Mouse (Mus musculus): ENCODE measurements around the gene Slc34a1. TPM values are rescaled to one million over a fixed set of nuclear protein-coding genes. Genes with fewer than 3 reads are reported as not detected.
A peak's percentile ranks its signal among the peaks of the same experiment; 100 is the strongest.

Slc34a1 gene
- polyA plus RNA-seq, 1 experiment from 2014 or later, result not detected

DNA sequence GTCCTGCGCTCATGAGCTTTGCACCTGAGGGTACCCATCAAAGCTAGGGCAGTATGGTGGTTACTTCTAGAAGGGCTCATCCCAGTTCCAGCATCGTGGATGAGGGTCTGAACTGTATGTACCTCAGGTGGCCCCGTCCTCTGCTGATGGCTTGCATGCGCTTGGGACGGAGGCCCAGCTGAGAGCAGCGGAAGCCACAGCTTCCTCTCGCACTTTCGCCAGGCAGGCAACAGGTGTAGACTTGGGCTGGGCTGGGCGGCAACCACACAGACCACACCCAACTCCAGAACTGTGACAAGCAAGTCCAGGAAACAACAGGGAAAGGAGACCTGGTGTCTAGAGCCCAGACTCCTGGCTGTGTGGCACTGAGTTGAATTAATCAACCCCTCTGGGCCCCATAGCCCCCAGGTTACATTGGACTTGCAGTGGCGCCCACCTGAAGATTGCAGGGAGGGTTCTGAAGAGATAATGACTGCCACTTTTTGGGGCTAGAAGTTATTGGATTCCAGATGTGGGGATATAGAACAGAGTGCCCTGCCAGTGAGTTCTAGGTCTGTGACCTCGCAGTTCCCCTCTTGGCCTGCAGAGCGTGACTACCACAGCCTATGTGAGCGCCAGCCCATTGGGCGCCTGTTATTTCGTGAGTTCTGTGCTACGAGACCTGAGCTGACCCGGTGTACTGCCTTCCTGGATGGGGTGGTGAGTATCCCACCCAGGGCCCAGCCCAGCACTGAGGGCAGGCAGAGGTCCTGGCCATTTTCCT, 51.9 kb downstream of the Slc34a1 start:
- no peak overlapping the region for H3K4me2 ChIP-seq (ENCODE audit: low read depth, severe bottlenecking)
- no peak overlapping the region for H3K4me3 ChIP-seq (ENCODE audit: low read depth, low read length)
- no peak for ATAC-seq (ENCODE audit: insufficient number of reproducible peaks, low FRiP score, low TSS enrichment, low read depth)
- 91% methylated on average over 17 of the region's 17 CpGs for WGBS
- no peaks in the 10 kb centered on the region for H3K27me3 ChIP-seq (ENCODE audit: control insufficient read depth, insufficient read depth, low read length)
- no peak overlapping the region for H3K9ac ChIP-seq (ENCODE audit: low read length)
- no peak for DNase-seq (ENCODE audit: low spot score)
- H3K27ac ChIP-seq (replicated peaks; ENCODE audit: low read depth, low read length), result no peak overlapping the region
- H3K9me3 ChIP-seq (ENCODE audit: control insufficient read depth, low read length), result no peaks in the 10 kb centered on the region
- H3K36me3 ChIP-seq (ENCODE audit: control insufficient read depth, insufficient read depth, low read length), result peaks cover 30% of the 10 kb centered on the region
- H3K4me1 ChIP-seq (ENCODE audit: control insufficient read depth, insufficient read depth, low read length), result peaks cover 9% of the 10 kb centered on the region

DNA sequence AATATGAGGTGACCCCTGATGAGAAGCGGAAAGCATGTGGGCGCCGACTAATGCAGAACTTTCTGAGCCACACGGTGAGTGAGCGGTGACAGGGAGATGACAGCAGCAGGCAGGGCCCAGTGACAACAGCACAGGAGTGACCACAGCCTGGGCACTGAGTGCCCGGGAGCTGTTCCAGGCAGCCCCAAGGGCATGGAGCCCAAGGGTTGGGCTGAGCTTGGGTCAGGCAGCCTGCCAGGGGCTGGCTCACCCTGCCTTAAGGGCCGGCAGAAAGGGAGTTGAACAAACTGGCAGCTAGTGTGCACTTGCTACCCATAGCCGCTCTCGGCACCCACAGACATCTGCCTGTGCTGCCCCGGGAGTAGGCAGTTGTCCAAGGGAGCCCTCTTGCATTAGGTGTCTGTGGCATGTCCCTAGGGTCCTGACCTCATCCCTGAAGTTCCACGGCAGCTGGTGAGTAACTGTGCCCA, 52.6 kb downstream of the Slc34a1 start:
- H3K9me3 ChIP-seq (ENCODE audit: control insufficient read depth, low read length), result no peaks in the 10 kb centered on the region
- no peak overlapping the region for H3K9ac ChIP-seq (ENCODE audit: low read length)
- DNase-seq (ENCODE audit: low spot score) (no peak), ATAC-seq (ENCODE audit: insufficient number of reproducible peaks, low FRiP score, low TSS enrichment, low read depth) (no peak)
- no peaks in the 10 kb centered on the region for H3K27me3 ChIP-seq (ENCODE audit: control insufficient read depth, insufficient read depth, low read length)
- WGBS, result 94% methylated on average over 11 of the region's 11 CpGs
- peaks cover 9% of the 10 kb centered on the region for H3K4me1 ChIP-seq (ENCODE audit: control insufficient read depth, insufficient read depth, low read length)
- no peak overlapping the region for H3K4me2 ChIP-seq (ENCODE audit: low read depth, severe bottlenecking)
- no peak overlapping the region for H3K4me3 ChIP-seq (ENCODE audit: low read depth, low read length)
- peaks cover 31% of the 10 kb centered on the region for H3K36me3 ChIP-seq (ENCODE audit: control insufficient read depth, insufficient read depth, low read length)
- H3K27ac ChIP-seq (replicated peaks; ENCODE audit: low read depth, low read length), result no peak overlapping the region

DNA sequence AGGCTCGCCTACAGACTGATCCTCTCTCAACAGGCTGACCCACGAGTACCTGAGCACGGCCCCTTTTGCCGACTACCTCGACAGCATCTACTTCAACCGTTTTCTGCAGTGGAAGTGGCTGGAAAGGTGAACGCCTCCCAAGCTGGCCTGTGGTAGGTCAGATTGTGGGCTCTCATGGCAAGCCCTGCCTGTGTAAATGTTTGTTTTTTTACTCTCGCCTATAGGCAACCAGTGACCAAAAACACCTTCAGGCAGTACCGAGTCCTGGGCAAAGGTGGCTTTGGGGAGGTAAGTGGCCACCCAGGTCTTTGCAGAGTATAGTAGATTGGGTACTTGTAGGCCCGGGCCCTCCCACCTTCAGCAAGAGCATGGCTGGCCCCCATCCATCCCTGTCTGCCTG, 53.3 kb downstream of the Slc34a1 start:
- H3K36me3 ChIP-seq (ENCODE audit: control insufficient read depth, insufficient read depth, low read length), result peaks cover 35% of the 10 kb centered on the region
- no peak for ATAC-seq (ENCODE audit: insufficient number of reproducible peaks, low FRiP score, low TSS enrichment, low read depth)
- H3K9ac ChIP-seq (ENCODE audit: low read length), result no peak overlapping the region
- no peak overlapping the region for H3K4me3 ChIP-seq (ENCODE audit: low read depth, low read length)
- no peak for DNase-seq (ENCODE audit: low spot score)
- 92% methylated on average over 10 of the region's 10 CpGs for WGBS
- no peak overlapping the region for H3K4me2 ChIP-seq (ENCODE audit: low read depth, severe bottlenecking)
- no peak overlapping the region for H3K27ac ChIP-seq (replicated peaks; ENCODE audit: low read depth, low read length)
- no peaks in the 10 kb centered on the region for H3K27me3 ChIP-seq (ENCODE audit: control insufficient read depth, insufficient read depth, low read length)
- H3K9me3 ChIP-seq (ENCODE audit: control insufficient read depth, low read length), result no peaks in the 10 kb centered on the region
- H3K4me1 ChIP-seq (ENCODE audit: control insufficient read depth, insufficient read depth, low read length), result peaks cover 7% of the 10 kb centered on the region

DNA sequence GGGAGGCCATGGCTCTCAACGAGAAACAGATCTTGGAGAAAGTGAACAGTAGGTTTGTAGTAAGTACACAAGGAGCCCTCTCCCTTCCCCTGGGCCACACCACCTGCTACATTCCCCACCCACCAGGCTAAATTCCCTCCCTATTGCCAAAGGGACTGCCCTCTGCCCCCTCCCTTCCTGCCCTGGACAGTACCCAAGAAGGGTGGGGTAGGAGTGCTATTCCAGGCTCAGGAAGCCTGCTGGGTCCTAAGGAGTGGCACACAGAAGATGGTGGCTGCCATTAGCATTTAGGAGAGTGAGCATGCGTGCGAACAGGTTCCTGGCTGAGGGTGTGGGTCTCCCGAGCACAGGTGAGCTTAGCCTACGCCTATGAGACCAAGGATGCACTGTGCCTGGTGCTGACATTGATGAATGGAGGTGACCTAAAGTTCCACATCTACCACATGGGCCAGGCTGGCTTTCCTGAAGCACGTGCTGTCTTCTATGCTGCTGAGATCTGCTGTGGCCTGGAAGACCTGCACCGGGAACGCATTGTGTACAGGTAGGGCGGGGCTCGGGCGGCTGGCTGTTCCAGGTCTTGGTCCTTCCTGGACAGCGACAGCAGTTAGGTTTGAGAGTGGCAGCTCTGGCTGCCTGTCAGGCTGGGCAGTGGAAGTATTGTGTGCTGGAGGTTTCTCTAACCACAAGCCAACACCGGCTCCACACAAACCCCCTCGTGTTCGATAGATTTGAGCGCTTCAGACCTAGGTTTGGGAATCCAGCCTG, 54.0 kb downstream of the Slc34a1 start:
- no peak for DNase-seq (ENCODE audit: low spot score)
- Histone ChIP-seq H3K27ac (replicated peaks; ENCODE audit: low read depth, low read length) (no peak overlapping the region), H3K27me3 (ENCODE audit: control insufficient read depth, insufficient read depth, low read length) (no peaks in the 10 kb centered on the region), H3K9me3 (ENCODE audit: control insufficient read depth, low read length) (no peaks in the 10 kb centered on the region), H3K4me2 (ENCODE audit: low read depth, severe bottlenecking) (no peak overlapping the region), H3K36me3 (ENCODE audit: control insufficient read depth, insufficient read depth, low read length) (peaks cover 38% of the 10 kb centered on the region), H3K4me1 (ENCODE audit: control insufficient read depth, insufficient read depth, low read length) (peaks cover under 1% of the 10 kb centered on the region; the same call in 1 of the 2 replicates), H3K9ac (ENCODE audit: low read length) (no peak overlapping the region), H3K4me3 (ENCODE audit: low read depth, low read length) (no peak overlapping the region)
- ATAC-seq (ENCODE audit: insufficient number of reproducible peaks, low FRiP score, low TSS enrichment, low read depth), result no peak
- WGBS, result 94% methylated on average over 16 of the region's 16 CpGs

DNA sequence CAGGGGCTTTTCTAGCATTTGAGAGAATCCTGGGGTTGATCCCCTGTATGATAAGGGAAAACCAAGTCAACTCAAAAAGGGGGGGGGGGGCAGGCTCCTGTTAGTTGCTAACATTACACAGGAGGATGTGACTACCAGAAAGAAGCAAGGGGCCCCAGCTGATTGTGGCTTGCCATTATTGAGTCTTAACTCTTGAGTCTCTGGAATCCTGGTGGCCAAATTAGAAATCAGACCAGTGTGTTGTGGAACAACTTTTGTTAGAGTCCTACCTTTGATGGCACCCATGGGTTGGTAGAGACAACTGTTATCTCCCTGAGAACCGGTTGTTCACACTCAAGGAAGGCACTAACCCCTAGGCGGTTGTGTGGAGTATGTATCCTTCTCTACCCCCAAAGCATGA, 65.0 kb downstream of the Slc34a1 start:
- DNase-seq (ENCODE audit: low spot score), result no peak
- Histone ChIP-seq H3K4me1 (ENCODE audit: control insufficient read depth, insufficient read depth, low read length) (peaks cover 24% of the 10 kb centered on the region), H3K36me3 (ENCODE audit: control insufficient read depth, insufficient read depth, low read length) (peaks cover 17% of the 10 kb centered on the region; the same call in 1 of the 2 replicates), H3K27ac (replicated peaks; ENCODE audit: low read depth, low read length) (no peak overlapping the region), H3K4me2 (ENCODE audit: low read depth, severe bottlenecking) (no peak overlapping the region), H3K27me3 (ENCODE audit: control insufficient read depth, insufficient read depth, low read length) (no peaks in the 10 kb centered on the region), H3K9me3 (ENCODE audit: control insufficient read depth, low read length) (no peaks in the 10 kb centered on the region; the same call in 1 of the 2 replicates), H3K9ac (ENCODE audit: low read length) (no peak overlapping the region), H3K4me3 (ENCODE audit: low read depth, low read length) (no peak overlapping the region)
- 46% methylated on average over 2 of the region's 2 CpGs for WGBS
- no peak for ATAC-seq (ENCODE audit: insufficient number of reproducible peaks, low FRiP score, low TSS enrichment, low read depth)

DNA sequence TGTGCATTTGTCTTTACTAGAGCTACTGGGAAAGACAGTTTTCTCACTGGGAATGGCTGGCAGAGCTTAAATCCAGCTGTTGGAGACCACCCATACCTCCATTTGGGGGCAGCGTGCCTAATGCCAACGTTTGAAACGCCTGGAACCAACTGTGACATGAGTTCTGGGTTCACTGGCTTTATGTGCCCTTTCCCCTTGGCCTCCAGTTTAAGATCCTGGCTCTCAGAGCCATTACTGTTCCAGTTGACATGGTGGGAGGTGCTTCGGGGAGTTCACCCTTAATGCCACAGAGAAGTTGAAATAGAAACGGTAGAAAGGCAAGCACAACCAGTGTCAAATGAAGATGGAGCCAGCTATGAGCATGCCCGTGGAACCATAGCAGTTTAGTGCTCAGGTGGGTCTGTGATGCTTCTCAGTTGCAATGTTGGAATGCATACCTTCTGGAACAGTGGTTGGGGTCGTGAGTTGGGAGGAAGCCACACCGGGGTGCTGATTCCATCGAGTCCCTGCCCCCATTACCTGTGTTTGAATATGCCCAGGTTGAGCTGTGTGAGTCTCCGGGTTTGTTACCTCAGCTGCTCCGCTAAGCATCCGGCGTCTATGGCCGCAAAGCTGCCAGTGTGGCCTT, 65.5 kb downstream of the Slc34a1 start:
- peak; percentile 29; the same call in 1 of the 2 replicates for ATAC-seq (ENCODE audit: insufficient number of reproducible peaks, low FRiP score, low TSS enrichment, low read depth)
- Histone ChIP-seq H3K36me3 (ENCODE audit: control insufficient read depth, insufficient read depth, low read length) (peaks cover 15% of the 10 kb centered on the region; the same call in 1 of the 2 replicates), H3K4me2 (ENCODE audit: low read depth, severe bottlenecking) (peak overlapping the region; percentile 96), H3K27me3 (ENCODE audit: control insufficient read depth, insufficient read depth, low read length) (no peaks in the 10 kb centered on the region), H3K9me3 (ENCODE audit: control insufficient read depth, low read length) (no peaks in the 10 kb centered on the region; the same call in 1 of the 2 replicates), H3K4me1 (ENCODE audit: control insufficient read depth, insufficient read depth, low read length) (peaks cover 24% of the 10 kb centered on the region), H3K4me3 (ENCODE audit: low read depth, low read length) (peak overlapping the region; percentile 71), H3K27ac (replicated peaks; ENCODE audit: low read depth, low read length) (no peak overlapping the region), H3K9ac (ENCODE audit: low read length) (peak overlapping the region; percentile 79)
- DNase-seq (ENCODE audit: low spot score), result peak; percentile 67
- WGBS, result 11% methylated on average over 14 of the region's 14 CpGs

DNA sequence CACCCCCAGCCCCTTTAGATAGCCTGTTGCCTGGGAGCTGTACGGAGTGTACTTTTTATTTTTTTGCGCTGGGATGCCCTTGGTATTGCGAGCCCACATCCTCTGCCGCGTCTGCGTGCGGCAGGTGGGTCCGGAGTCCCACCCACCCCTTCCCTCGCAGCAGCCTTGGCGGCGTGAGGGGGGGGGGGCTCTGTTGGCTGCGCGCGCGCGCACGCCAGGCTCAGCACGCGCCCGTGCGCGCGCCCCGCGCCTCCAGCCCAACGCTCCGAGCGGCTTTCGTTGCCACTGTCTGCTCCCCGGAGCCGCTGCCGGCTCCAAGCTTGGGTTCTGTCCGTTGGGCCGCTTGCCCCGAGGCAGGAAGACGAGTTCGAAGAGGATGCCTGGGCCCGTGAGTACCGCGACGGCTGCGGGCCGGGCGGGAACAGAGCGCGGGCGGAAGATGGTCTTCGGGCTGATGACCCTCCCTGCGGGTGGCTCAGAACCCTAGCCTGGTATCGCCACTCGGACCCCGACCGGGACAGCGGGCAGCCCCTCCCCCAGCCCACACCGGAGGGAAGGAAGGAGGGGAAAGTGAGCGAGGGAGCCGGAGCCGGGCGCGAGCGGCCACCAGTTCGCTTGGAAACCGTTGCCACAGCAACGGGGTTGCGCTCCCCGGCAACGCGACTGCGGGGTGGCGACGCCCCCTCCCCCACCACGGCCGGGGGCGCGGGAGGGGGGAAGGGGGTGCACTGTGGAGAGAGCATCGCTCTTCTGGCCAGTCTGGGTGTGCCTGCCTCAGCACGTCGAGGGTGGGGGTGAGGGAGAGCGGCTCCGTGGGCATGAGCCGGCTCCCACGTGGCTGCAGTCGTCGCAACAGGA, 66.3 kb downstream of the Slc34a1 start, which contains the start of gene Prr7:
Gene Prr7, plus strand, starts transcription at position 241 of the 858 bp plus-strand sequence.
- Histone ChIP-seq H3K4me3 (ENCODE audit: low read depth, low read length) (peak within 1 kb of the TSS; percentile 71), H3K36me3 (ENCODE audit: control insufficient read depth, insufficient read depth, low read length) (peaks cover 8% of the 10 kb centered on the region; the same call in 1 of the 2 replicates), H3K4me2 (ENCODE audit: low read depth, severe bottlenecking) (peak within 1 kb of the TSS; percentile 96), H3K27me3 (ENCODE audit: control insufficient read depth, insufficient read depth, low read length) (no peaks in the 10 kb centered on the region), H3K4me1 (ENCODE audit: control insufficient read depth, insufficient read depth, low read length) (peaks cover 24% of the 10 kb centered on the region), H3K9ac (ENCODE audit: low read length) (peak within 1 kb of the TSS; percentile 79), H3K27ac (replicated peaks; ENCODE audit: low read depth, low read length) (peak within 1 kb of the TSS; percentile 65; the same call in 1 of the 2 replicates), H3K9me3 (ENCODE audit: control insufficient read depth, low read length) (no peaks in the 10 kb centered on the region; the same call in 1 of the 2 replicates)
- DNase-seq (ENCODE audit: low spot score) (peak; percentile 78), ATAC-seq (ENCODE audit: insufficient number of reproducible peaks, low FRiP score, low TSS enrichment, low read depth) (peak; percentile 53)
- under 1% methylated on average over 81 of the region's 84 CpGs for WGBS

Data from limb, embryonic 11.5 days (tissue).